Mouse (Mus musculus): ENCODE results near the gene Gns.

- no peak for TF ChIP-seq CTCF (IDR thresholded peaks at IDR 0.05; ENCODE audit: control insufficient read depth, insufficient read depth, insufficient read length)
- no peak for TF ChIP-seq USF1 (IDR thresholded peaks at IDR 0.05; ENCODE audit: low read depth)
- TF ChIP-seq FOSL1 (IDR thresholded peaks at IDR 0.05; ENCODE audit: insufficient read depth, low read length, poor library complexity, severe bottlenecking): no peak
- TF ChIP-seq MYOG (IDR thresholded peaks at IDR 0.05; ENCODE audit: control insufficient read depth, extremely low read depth, insufficient read length): no peak
Observed at GRCm38 (mm10) chr10:121384710-121385109, 19.8 kb downstream of the Gns start.
